Mouse (Mus musculus) layer of hippocampus, postnatal 14 days (tissue): ENCODE results near the gene Gm960. TPM values are rescaled to one million over a fixed set of nuclear protein-coding genes. Genes with fewer than 3 reads are reported as not detected.

ENCODE experiments used
- DNase-seq, 2 experiments: peaks; one replicate each; pipeline ENCODE4 v3.0.0; 2021 to 2022; ENCODE audit warnings: low spot score in 2 of 2, mixed read lengths in 1 of 2
- total RNA-seq, 2 experiments: library from RNA; stranded (reverse); gene quantifications; 2 replicates each; pipeline ENCODE4 v1.2.3; 2021

Gm960 gene
- total RNA-seq, 2 experiments from 2014 or later = 1.9 to 2.1 TPM

DNA sequence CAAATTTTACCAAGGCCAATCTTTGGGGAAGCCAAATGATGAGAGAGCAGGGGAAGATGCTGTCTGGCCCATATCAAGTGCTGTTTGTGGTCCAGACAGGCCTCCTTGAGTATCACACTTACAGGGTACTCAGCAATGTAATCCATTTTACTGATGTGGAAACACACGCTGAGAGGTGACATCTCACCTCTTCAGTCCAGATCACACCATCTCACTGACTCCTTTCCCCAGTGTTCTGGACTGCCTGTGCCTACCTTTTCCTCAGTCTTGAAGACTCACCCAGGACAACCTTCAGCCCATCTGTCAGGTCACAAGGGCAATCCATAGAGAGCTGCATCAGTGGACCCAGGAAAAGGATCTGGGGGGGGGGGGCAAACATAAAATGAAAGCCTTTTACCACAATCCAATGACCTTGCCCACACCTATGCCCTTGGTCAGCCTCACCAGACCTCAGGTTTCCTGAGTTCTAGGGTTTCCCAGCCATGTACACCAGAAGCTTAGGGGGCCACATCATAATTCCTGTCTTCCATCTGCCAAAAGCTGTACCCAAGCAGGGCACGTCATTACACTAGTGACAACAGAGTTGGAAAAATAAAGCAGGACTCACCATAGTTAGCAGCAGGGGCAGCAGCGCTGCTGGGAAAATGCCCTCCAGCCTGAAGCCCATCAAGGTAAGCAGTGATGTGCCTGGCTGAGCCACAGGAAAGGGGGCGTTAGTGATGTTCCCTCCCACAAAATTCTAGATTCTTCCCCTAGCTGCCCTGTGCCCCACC lies 73.9 kb downstream of the Gm960 start:
- no peak for DNase-seq

DNA sequence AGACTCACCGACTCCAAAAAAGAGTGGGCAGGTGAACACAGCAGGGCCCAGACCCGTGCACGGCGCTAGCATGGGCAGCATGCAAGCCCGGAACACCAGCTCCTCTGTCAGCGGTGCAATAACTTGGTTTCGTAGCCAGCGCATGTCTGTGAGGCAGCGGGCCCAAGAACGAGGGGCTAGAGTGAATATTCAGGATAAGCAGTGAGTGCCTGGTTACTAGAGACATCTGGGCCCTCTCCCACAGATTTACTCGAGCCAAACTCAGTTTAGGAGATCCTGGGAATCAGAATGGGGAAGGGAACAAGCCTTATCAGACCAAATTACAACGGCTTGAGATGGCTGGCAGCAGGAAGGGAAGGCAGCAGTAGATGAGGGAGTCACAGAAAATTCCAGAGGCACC lies 74.5 kb downstream of the Gm960 start:
- no peak for DNase-seq

DNA sequence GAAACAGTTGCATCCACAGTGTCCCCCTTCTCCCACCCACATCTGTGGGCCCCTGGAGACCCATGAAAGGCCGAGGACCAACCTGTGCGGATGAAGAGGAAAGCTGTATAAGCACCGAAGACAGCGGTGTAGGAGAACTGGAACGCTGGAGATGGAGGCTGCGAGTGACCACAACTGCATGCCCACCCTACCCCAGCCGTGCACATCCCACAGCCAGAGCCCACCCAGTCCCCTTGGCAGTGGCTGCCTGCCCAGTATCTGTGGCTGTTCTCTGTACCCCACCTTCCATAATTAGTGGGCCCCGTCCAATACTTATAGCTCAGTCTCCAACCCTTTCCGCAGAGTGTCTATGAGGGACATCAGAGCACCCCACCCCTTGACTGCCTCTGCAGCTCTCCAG lies 75.0 kb downstream of the Gm960 start:
- no peak for DNase-seq

DNA sequence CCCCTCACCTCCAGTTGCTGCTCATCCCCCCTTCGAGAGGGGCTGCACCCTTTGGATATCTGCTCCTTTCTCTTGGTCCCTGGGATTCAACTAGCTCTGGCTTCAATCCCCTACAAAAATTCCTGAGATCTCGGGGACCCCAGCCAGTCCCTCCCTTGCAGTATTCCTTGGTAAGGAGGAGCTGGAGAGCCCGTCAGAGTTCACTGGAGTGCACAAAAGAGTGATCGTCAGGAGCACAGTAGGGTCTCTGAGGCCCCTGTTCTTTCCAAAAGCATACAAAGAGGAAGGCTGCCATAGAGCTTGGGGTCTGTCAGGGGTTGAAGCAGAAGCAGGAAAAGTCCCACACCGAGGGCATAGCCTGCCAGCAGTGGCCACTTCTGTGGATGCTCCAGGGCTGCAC lies 75.7 kb downstream of the Gm960 start:
- no peak for DNase-seq

DNA sequence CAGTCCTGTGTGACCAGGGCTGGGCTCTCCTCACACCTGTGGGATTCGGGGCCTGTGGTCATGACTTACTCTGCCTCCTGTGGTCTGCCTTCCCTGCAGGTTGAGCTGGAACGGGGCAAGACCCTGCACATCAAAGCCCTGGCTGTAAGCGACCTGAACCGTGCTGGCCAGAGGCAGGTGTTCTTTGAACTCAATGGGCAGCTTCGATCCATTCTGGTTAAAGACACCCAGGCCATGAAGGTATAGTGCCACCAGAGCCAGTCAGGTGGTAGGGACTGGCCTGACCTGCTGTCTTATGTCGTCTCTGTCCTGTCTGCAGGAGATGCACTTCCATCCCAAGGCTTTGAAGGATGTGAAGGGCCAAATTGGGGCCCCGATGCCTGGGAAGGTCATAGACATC lies 77.7 kb downstream of the Gm960 start:
- no peak for DNase-seq

DNA sequence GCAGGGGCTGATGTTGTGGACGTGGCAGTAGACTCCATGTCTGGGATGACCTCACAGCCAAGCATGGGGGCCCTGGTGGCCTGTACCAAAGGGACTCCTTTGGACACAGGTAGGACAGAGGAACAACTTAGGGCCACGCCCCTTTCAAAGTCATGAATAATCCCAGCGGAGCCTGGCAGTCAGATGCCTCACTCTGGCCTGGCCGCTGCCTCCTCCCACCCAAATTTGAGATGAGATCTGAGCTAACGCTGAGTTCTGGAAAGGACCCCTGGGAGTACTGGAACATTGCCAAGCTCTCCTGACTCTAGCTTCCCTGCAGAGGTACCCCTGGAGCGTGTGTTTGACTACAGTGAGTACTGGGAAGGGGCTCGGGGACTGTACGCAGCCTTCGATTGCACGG lies 79.0 kb downstream of the Gm960 start:
- no peak for DNase-seq

DNA sequence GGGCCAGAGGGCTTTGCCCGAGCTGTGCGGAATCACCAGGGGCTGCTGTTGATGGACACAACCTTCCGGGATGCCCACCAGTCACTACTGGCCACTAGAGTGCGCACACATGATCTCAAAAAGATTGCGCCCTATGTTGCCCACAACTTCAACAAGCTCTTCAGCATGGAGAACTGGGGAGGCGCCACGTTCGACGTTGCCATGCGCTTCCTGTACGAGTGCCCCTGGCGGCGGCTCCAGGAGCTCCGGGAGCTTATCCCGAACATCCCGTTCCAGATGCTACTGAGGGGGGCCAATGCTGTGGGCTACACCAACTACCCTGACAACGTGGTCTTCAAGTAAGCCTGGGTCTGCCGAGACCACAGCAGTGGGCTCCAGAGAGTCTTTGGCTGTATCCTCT lies 80.3 kb downstream of the Gm960 start:
- no peak for DNase-seq

DNA sequence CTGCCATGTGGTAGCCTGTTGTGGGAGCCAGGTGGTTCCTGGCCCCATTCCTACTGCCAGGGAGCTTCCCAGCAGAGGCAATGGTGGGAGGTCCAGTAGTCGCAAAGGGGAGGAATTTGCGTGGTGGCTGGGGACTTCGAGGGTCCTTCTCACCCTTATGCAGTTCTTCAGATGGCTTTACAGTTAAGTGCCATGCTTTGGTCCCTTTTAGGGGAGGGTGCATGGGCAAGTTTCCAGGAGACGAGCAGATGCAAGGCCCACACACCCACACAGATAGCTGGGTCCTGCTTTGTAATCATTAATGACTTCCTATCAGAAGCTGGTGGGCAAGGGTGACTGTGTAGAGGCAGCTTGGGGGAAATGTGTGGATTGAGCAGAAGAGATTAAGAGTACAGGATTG lies 81.9 kb downstream of the Gm960 start:
- DNase-seq = no peak

DNA sequence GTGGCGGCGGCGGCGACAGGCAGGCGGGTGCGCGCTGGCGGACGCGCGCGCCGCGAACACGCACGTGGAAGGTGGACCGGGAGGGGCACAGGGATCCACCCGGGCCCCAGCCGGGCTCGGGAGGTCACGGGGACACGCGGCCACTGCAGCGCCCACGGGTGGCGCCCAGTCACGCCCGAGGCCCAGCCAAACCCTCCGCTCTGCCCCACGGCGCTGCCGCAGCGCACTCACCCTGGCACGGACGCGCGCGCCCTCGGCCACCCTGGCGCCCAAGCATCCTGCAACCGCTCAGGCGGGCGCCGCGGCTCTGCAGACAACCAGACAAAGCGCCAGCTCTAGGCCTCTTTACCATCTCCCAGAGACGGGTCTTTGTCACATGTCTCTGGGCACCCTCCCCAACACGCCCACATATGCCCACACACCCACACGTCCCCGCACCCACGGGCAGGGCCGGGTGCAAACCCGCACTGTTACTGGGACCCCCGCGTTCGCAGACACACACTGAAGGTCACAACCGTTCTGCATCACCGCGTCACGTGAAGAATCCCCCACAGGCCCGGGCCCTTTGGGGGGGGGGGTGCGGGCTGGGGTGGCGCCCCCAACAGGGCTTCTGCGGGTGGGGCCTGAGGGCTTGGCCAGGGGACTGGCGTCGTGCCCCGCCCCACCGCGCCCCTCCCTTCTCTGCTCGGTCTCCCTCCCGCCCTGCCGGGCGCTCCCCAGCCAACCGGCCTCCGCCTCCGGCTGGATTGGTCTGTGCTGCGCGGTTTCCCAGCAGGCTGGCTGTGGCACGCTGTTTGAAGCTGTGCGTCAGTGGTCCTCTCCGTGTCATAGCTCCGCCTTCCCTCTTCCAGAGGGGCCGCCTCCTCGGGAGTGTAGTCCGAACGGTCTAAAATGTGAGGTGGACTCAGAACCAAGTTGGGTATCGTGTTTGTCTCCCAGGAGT lies 83.0 kb downstream of the Gm960 start, which contains the start of gene Lrfn4:
Gene Lrfn4 (minus strand): TSS at position 517 of the 943 bp plus-strand sequence.
- peak; percentile 85 to 93 for DNase-seq

DNA sequence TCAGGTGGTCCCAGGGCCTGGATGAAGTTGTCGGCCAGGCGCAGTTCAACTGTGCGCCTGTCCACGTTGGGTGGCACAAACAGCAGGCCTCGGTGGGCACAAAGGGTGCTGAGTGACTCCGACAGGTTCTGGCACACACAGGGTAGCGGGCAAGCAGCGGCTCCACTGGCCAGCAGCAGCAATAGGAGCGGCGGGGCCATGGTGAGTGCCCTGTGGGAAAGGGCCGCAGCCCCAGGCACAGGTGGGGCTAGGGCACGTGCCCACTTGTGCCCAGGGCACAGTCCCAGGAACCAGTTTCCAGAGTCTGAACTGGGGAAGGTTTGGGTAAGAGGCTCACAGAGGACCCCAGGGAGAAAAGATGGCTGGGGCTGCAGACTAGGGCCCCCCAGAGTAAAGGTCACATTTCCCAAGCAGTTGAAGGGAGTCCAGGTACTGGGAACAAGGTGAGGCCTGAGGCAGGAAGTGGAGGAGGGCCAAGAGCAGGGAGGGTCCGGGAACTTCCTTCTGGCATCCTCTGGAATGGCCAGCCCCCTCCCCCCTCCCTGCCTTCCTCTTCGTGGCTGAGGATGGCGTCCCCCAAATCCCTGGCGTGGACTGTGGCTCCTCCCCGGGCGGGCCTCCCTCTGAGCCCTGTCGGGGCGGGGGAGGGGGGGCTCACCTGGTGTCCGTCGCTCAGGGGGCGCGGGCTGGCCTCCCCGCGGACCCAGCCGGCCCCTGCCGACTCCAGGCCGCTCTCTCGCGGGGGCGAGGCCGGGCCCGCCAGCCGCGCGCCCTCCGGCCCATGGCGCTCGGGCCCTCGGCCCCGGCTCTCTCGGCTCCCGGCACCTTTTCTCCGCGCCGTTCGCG lies 83.9 kb downstream of the Gm960 start:
- no peak for DNase-seq

DNA sequence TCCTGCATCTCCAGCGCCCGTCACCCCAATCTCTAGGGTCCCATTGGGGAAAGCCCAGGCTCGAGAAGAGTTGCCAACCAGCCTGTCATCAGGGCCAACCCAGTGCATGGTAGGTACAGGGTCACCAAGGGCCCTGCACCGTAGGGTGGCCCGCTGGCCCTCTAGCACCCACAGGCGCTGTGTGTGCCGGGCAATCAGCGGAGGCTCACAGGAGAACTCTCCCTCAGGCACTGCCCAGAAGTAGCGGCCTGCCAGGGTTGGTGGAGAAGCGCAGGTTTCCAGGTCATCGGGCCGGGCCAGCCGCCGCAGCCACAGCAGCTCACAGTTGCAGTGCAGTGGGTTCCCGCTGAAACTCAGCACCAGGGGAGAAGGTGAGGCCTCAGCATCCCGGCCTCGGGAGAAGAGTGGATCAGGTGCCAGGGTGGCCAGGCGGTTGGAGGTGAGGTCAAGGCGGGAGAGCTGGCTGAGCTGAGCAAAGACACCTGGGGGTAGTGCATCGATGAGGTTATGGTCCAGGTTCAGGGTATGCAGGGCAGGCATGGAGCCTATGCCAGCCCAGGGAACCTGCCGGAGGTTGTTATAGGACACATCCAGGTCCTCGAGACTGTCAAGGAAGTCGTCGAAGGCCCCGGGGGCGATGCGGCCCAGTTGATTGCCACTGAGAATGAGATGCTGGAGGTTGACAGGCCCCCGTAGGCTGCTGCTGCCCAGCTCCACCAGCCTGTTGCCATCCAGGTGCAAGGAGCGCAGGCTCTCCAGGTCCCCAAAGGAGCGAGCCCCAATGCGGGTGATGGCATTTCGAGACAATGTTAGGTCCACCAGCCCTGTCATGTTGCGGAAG lies 84.8 kb downstream of the Gm960 start:
- DNase-seq = no peak

DNA sequence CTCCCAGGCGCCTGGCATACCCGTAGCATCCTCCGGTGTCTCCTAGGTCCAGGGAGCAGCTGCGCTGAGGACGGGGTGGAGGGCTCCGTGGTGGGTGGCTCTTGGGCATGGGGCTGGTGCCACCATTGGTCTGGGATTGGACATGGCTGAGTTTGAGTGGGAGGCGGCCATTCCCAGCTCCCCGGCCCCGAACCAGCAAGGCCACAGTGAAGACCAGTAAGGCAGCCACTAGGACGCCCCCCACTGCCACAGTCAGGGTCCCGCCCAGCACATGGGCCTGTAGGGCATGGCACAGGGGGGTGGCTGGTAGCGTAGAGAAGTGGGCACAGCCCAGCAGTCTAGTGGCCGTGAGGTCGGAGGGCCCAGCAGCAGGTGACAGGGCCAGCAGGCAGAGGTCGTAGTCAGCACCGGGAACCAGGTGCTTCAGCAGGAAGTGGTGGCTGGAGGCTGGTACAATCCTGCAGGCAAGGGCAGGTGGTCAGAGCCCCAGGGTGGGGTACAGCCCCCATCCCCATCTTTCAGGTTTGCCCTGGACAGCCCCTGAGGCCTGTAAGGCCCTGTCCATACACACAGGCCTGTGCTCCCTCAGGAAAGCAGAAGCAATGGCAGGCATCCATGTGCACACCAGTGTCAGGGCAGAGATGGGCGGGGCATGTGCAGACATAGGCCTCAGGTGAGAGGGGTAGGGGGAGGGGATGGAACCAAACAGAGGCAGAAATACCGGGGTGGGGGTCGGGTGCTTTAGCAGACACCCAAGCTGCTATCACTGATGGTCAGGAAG lies 86.1 kb downstream of the Gm960 start:
- no peak for DNase-seq

DNA sequence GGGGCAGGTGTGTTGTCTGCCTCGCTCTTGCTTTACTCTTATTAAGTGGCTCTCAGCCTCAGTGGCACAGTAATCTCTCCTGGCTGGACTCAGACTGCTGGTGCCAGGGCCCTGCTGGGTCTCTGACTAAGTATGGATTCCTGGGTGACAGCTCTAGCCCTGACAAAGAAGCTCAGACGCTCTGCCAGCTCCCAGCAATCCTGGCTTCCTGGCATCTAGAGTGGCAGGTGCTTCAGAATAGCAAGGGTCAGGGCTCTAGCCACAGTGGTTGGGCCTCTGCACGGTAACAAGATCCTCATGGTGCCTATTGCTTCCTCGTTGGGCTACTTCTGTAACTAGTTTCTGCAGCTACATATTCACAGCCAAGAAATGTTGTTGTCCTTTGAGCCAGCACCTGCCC lies 88.4 kb downstream of the Gm960 start:
- no peak for DNase-seq

DNA sequence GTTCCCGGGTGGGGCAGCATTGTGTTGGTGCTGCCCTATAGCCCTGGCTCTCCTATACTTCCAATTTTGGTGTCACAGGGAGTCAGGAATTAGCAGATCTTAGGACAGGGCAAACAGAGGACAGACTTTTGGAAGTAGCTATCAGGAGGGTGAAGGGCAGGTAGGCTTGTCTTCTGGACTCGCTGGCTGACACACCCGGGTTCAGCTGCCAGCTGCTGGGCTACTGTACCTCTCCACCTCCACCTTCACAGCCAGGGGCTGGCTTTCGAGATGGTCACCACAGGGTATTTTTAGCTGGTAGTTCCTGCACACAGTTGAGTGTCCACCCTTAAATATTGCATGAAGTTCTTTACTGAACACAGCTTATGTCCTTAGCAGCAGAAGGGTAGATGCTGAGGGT lies 90.0 kb downstream of the Gm960 start:
- no peak for DNase-seq

DNA sequence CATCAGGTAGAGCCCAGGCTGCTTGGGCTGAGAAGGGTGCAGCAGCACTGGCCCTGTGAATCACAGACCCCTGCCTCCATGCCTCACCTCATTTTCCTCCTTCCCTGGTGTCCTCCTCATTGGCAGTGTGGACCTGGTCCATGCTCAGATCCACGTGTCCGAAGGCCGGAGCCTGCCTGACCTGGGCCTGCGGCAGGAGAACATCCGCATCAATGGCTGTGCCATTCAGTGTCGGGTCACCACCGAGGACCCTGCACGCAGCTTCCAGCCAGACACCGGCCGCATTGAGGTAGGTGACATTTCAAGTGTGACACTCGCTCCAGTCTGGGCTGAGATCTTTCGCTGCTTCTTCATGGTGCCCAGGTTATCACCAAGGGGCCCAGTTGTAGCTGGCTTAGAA lies 91.1 kb downstream of the Gm960 start:
- DNase-seq = no peak

DNA sequence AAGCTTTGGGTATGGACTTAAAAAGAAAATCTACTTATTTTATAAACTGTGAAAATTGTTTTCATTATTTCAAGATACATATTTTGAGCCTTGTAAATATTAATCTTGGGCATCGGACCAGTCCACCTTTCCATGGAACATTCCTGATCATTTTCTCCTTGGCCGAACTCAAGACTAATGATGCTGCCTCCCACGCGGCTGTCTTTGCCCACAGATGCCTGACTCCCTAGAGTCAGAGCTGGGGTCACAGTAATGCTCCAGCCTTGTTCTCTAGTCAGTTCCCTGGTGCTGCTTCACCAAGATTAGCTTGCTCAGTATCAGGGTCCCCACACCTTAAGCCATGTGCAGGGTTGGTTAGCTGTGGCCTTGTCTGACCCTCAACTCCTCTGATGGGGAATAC lies 92.8 kb downstream of the Gm960 start:
- DNase-seq = no peak

DNA sequence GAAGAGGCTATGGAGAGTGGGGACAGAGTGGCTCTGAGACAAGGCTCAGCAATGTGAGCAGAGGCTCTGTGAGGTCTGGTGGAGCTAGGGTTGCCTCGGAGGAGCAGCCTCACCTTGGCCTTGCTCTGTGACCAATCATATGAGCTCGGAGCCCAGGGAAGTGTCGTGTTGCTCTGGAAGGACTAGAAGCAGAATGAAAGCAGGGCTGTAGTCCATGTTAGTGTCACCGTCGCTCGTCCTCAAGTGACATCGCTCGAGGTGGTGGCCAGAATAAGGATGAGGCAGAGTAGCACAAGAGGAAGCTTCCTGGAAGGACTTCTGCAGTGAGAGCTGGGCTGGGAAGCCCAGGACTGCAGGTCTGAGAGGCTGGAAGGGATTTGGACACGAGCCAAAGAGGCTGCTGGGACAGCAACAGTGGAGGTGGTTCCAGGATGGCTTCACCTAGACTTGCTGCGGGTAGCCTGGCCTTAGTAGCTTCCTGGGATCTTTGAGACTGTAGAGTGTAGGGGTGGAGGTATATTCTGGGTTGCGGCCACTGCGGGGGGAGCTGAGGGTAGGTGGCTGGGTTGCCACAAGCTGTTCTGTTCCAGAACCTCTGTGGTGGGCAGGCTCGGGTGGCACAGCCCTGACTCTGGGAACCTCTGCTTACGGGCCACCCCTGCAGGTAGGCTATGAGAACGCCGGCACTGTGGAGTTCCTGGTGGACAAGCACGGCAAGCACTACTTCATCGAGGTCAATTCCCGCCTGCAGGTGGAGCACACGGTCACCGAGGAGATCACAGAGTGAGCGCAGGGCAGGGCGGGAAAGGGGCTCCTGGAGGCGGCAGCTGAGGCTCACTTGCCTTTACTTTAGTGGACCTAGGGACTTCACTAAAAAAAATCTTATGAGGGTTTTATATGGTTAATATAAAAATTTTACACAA lies 94.4 kb downstream of the Gm960 start:
- no peak for DNase-seq

DNA sequence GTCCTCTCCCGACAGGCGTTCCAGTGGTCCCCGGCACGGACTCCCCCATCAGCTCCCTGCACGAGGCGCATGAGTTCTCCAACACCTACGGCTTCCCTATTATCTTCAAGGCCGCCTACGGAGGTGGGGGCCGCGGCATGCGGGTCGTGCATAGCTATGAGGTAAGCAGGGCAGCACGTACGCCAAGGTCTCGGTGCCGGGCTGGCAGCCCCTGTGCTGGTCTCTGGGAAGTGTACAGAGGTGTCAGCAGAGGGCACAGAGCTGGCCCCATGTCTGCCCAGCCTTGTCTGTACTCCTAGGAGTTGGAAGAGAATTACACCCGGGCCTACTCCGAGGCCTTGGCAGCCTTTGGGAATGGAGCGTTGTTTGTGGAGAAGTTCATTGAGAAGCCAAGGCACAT lies 96.0 kb downstream of the Gm960 start:
- DNase-seq = no peak

DNA sequence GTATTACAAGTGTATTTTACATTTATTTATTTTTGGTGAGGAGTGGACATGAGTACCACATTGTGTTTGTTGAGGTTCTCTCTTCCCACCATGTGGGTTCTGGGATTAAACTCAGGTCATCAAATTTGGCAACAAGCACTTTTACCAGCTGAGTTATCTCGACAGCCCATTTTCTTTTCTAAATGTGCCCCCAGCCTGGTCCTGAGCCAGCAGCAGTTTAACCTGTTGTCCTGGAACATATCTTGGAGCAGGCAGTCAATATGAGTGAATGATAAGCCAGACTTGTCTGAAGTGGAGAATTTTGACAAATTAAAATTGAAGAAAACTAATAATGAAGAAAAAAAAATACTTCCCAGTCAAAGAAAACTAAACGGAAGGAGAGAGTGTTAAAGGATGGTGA lies 102.4 kb downstream of the Gm960 start:
- DNase-seq = no peak
